Mouse (Mus musculus): ENCODE data around the gene Casc1.

GRCm38 (mm10) chr6:145140706-145141105, 70.1 kb downstream of the Casc1 start:
- TF ChIP-seq CTCF (IDR thresholded peaks at IDR 0.05; ENCODE audit: borderline replicate concordance, control insufficient read depth, extremely low read depth, insufficient read depth, low read length, poor library complexity) (no peak), POLR2A (IDR thresholded peaks at IDR 0.05; ENCODE audit: control insufficient read depth, extremely low read depth, insufficient read depth, low read length, poor library complexity) (no peak)

Measured in thymus, adult 2 months (tissue).